Mouse (Mus musculus) thymus, adult 2 months (tissue): ENCODE results near the gene Thrap3. TPM values are rescaled to one million over a fixed set of nuclear protein-coding genes. Genes with fewer than 3 reads are reported as not detected.

ENCODE experiments used
- DNase-seq: peaks from one replicate; pipeline ENCODE4 v3.0.0; 2021
- H3K27ac ChIP-seq: fragments of 200-500 bp; 2 replicates; pipeline ENCODE4 v1.5.1; 2012; ENCODE audit warnings: low read length, control low read depth; ENCODE audit not compliant: control insufficient read depth, insufficient read depth
- H3K27me3 ChIP-seq: fragments of 200-500 bp; 2 replicates; pipeline ENCODE4 v1.6.1; 2012; ENCODE audit warnings: mild to moderate bottlenecking, low read length, moderate library complexity, mixed read lengths; ENCODE audit not compliant: control insufficient read depth, insufficient read depth
- H3K36me3 ChIP-seq: fragments of 200-500 bp; 2 replicates; pipeline ENCODE4 v1.6.1; 2012; ENCODE audit warnings: mild to moderate bottlenecking, low read length, moderate library complexity; ENCODE audit not compliant: control insufficient read depth, insufficient read depth
- H3K4me1 ChIP-seq: fragments of 200-500 bp; replicated peaks from 2 replicates; pipeline ENCODE4 v1.6.1; 2012; ENCODE audit warnings: low read length; ENCODE audit not compliant: control insufficient read depth, insufficient read depth
- H3K4me3 ChIP-seq: fragments of 200-500 bp; 2 replicates; pipeline ENCODE4 v1.5.1; 2012; ENCODE audit warnings: mild to moderate bottlenecking, low read length, control low read depth, moderate library complexity; ENCODE audit not compliant: control insufficient read depth, insufficient read depth
- CTCF ChIP-seq: fragments of 200-500 bp; IDR thresholded peaks from 2 replicates; pipeline ENCODE4 v1.5.1; 2012; ENCODE audit warnings: mild to moderate bottlenecking, control low read depth, low read length, moderate library complexity, borderline replicate concordance; ENCODE audit not compliant: control insufficient read depth, poor library complexity, insufficient read depth; ENCODE audit errors: extremely low read depth
- POLR2A ChIP-seq: fragments of 200-500 bp; IDR thresholded peaks from 2 replicates; pipeline ENCODE4 v1.6.1; 2012; ENCODE audit warnings: mild to moderate bottlenecking, low read length, control low read depth, moderate library complexity; ENCODE audit not compliant: control insufficient read depth, poor library complexity, insufficient read depth; ENCODE audit errors: extremely low read depth
- WGBS: fragments of 180-500 bp; shearing (Covaris S2); methylation state at CpG from one replicate; pipeline ENCODE4 v1.1.7; 2018; 5-methylcytosine and 5-hydroxymethylcytosine counted together
- polyA plus RNA-seq: library from polyadenylated mRNA; depleted of rRNA; stranded (reverse); fragments of >200 nt; gene quantifications from 2 replicates; pipeline ENCODE4 v1.2.3, GENCODE M21; 2012

Gene Thrap3
- polyA plus RNA-seq, 1 experiment = 91.8 TPM

DNA sequence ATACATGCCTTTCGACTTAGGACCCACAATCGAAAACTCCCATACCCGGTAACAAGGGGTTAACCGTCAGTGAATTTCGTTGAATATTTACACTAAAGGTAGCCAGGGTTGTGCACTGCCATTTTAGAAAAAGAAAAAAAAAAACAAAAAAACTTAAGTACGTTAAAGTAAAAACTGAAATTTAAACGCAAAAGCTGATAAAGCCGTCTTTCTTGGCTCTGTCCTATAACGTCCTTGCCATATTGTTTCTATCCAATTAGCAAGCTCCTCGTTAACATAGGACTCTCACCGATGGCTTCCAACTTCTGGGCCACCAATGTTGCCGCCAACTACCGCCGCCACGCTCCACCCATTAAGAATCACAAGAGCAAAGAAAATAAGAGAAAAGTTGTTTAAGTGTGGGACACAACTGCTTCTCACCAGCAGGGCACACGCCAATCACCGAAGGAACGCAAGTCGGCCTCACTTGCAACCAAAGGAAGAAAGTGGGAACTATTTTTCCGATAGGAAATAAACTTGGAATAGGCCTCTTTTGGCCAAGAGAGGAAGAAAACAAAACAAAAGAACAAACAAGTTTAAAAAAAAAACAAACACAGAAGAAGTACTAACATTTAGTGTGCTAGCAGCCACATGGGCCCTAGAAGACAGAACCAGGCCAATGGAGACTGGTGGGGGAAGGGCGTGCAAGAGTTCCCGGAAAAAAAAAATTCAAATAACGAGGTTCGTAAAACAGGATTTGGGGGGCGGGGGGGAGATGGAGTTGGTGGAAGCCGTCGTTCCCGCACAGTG lies 852 bp downstream of the Thrap3 start:
- WGBS = under 1% methylated on average over 28 of the region's 28 CpGs
- peak overlapping the region; percentile 77 for H3K27ac ChIP-seq
- H3K4me1 ChIP-seq = peaks cover 23% of the 10 kb centered on the region
- H3K4me3 ChIP-seq = peak overlapping the region; percentile 69
- TF ChIP-seq POLR2A (no peak), CTCF (no peak)
- no peaks in the 10 kb centered on the region for H3K27me3 ChIP-seq
- no peaks in the 10 kb centered on the region for H3K36me3 ChIP-seq
- peak; percentile 39 for DNase-seq

DNA sequence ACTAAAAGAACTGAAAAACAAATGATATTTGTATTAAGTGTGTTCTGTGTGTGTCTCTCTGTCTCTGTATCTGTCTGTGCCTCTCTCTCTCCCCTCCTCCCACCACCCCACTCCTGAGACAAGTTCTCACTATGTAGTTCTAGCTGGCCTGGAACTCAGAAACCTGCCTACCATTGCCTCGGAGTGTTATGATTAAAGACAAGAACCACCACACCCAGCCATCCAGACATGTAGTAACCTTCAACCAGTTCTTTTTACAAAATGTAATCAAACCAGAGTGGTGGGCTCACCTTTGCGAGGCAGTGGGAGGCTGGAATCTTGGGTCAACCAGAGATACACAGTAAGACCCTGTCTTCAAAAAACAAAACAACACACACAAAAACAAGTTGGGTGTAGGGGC lies 1.9 kb downstream of the Thrap3 start:
- no peaks in the 10 kb centered on the region for H3K27me3 ChIP-seq
- WGBS = 37% methylated on average over 2 of the region's 2 CpGs
- DNase-seq = no peak
- TF ChIP-seq CTCF (no peak), POLR2A (no peak)
- no peaks in the 10 kb centered on the region for H3K36me3 ChIP-seq
- no peak overlapping the region for H3K27ac ChIP-seq
- no peak overlapping the region for H3K4me3 ChIP-seq
- peaks cover 23% of the 10 kb centered on the region for H3K4me1 ChIP-seq

DNA sequence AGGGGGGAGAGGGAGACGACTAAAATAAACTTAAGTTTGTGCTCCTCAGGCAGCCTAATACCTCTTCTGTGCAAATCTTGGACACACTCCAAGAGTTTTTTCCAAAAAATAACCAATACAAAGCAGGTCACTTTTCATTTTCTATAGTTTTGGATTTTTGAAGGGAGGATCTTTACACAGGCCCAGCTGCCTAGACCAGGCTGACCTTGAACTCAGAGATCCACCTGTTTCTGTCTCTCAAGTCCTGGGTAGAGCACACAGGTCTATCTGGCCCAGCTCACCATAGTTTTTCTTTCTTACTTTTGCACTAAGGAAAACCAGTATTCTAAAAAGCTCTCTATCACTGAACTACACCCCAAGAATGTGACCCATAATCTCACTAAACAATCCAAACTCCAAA lies 2.5 kb downstream of the Thrap3 start:
- Histone ChIP-seq H3K36me3 (no peaks in the 10 kb centered on the region), H3K4me3 (no peak overlapping the region), H3K27ac (no peak overlapping the region), H3K27me3 (no peaks in the 10 kb centered on the region), H3K4me1 (peaks cover 23% of the 10 kb centered on the region)
- no peak for DNase-seq
- TF ChIP-seq POLR2A (no peak), CTCF (no peak)
- WGBS = 55% methylated on average over 1 of the region's 1 CpGs

DNA sequence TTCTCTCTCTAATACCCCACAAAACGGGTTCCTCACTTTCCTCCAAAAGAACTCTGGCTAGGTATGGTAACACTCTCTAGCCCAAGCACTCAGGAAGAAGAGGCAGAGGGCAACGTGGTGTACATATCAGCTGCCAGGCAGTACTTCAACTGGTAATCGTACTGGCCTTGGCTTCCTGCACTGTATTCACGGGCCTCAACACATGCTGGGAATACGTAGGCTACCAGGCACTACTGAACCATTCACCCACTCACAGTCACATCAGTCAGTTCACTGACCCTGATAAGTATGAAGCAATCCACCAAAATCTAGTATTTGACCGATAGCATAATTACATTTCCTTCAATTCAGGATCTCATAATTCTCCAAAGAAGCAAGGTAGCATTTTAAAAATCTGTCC lies 3.0 kb downstream of the Thrap3 start:
- no peak overlapping the region for H3K4me3 ChIP-seq
- H3K27ac ChIP-seq = no peak overlapping the region
- no peaks in the 10 kb centered on the region for H3K36me3 ChIP-seq
- H3K27me3 ChIP-seq = no peaks in the 10 kb centered on the region
- DNase-seq = no peak
- H3K4me1 ChIP-seq = peaks cover 22% of the 10 kb centered on the region
- no peak for TF ChIP-seq POLR2A
- TF ChIP-seq CTCF = no peak
- 51% methylated on average over 6 of the region's 6 CpGs for WGBS

DNA sequence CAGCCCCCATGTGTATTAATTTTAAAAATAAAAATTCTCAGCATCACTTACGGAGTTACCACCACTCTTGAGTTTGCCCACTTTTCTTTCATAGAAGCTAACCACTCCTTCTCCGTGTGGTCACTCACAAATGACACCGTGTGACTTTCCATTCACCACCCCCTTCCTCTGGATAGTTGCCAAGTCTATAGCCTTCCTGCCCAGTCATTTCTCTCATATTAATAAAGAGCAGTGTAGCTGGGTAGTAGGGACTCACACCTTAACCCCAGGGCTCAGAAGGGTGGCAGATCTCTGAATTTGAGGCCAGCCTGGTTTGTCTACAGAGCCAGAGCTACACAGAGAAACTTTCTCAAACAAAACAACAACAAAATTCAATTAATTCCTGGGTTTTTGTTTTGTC lies 5.1 kb downstream of the Thrap3 start:
- peaks cover 16% of the 10 kb centered on the region for H3K36me3 ChIP-seq
- no peaks in the 10 kb centered on the region for H3K27me3 ChIP-seq
- TF ChIP-seq CTCF (no peak), POLR2A (no peak)
- no peak overlapping the region for H3K4me3 ChIP-seq
- WGBS = 63% methylated on average over 3 of the region's 3 CpGs
- DNase-seq = no peak
- H3K4me1 ChIP-seq = peaks cover 11% of the 10 kb centered on the region
- no peak overlapping the region for H3K27ac ChIP-seq

DNA sequence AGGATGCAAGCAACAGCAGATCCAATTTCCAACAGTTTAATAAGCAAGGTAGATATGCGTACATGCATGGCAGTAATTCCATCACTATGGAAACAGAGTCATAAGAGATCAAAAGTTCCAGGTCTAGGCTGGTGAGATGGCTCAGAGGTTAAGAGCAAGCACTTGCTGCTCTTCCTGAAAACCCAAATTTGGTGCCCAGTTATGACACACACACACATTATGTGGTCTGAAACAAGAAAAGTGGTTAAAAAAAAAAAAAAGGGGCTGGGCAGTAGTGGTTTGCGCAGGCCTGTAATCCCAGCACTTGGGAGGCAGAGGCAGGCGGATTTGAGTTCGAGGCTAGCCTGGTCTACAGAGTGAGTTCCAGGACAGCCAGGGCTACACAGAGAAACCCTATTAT lies 7.6 kb downstream of the Thrap3 start:
- DNase-seq = no peak
- no peak overlapping the region for H3K27ac ChIP-seq
- peaks cover 33% of the 10 kb centered on the region for H3K36me3 ChIP-seq
- WGBS = 87% methylated on average over 4 of the region's 4 CpGs
- no peak overlapping the region for H3K4me3 ChIP-seq
- H3K4me1 ChIP-seq = peaks cover 7% of the 10 kb centered on the region
- no peaks in the 10 kb centered on the region for H3K27me3 ChIP-seq
- TF ChIP-seq POLR2A (no peak), CTCF (no peak)

DNA sequence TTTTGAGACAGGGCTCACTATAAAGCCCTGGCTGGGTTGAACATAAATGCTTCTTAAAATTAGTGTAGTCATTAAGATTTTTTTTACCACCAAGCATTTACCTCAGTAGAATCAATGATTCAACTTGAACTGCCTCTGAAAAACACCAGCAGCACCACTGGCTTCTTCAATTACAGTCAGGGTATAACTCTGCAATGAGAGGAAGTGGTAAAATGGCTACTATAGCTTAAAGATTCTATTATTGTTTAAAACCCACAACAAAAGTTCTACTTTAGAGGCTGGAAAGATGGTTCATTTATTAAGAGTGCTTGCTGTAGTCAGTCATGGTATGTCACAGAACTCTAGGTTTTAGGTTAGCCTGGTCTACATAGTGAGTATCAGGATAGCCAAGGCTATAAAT lies 8.3 kb downstream of the Thrap3 start:
- Histone ChIP-seq H3K36me3 (peaks cover 33% of the 10 kb centered on the region), H3K27ac (no peak overlapping the region), H3K4me3 (no peak overlapping the region), H3K27me3 (no peaks in the 10 kb centered on the region), H3K4me1 (peaks cover 4% of the 10 kb centered on the region)
- DNase-seq = no peak
- no peak for TF ChIP-seq POLR2A
- no peak for TF ChIP-seq CTCF

DNA sequence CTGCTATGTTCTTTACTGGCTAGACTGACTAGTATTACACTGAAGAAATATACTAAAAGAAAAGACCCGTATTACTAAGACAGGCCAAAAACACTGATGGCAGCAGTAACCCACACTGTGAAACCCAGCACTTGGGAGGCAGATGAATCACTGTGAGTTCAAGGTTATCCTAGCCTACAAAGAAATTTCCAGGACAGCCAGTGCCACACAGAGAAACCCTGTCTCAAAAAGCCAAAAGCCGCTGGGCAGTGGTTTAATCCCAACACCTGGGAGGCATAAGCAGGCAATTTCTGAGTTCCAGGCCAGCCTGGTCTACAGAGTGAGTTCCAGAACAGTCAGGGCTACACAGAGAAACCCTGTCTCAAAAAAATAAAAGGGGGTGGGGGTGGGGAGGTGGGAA lies 11.9 kb downstream of the Thrap3 start:
- H3K27me3 ChIP-seq = no peaks in the 10 kb centered on the region
- TF ChIP-seq CTCF (no peak), POLR2A (no peak)
- no peak overlapping the region for H3K27ac ChIP-seq
- 96% methylated on average over 2 of the region's 2 CpGs for WGBS
- 0 out of 2 replicates have a peak, but pooled peaks cover 2% of the 10 kb centered on the region for H3K4me1 ChIP-seq
- H3K36me3 ChIP-seq = peaks cover 36% of the 10 kb centered on the region
- DNase-seq = no peak
- no peak overlapping the region for H3K4me3 ChIP-seq
